ENCODE assay signal across 37 mouse cellular contexts in the genomic region with DNA sequence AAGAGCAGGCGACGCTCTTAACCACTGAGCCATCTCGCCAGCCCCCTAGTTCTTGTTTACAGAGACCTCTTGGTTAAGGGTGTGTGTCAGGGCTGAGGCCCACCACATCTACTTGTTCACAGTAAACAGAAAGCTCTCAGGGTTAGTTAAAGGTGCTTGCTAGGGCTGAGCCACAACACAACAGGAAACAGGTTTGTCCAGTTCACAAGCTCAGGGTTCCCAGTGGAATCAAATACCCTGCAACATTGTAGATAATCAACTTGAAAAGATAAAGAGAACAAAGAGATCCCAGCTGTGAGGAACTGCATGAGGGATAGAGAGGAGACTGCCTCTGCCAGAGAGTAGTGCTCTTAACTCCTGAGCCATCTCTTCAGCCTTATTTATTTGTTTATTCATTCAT. TPM values are rescaled to one million over a fixed set of nuclear protein-coding genes. Genes with fewer than 3 reads are reported as not detected.
"Had no signal": no experiment of that assay in that cellular context is flagged by ENCODE, and none has a peak within 500 bp of the region (broad histone marks: within the 10 kb centered on the region; RNA-seq: fewer than 3 reads in every experiment).

No protein-coding gene starts in this region.

- DNase-seq: left cerebral cortex, postnatal 4 days; liver; liver, embryonic 13.5 days; liver, postnatal 0 days; lung, adult 18-20 months; lung, adult 2 months; lung, embryonic 14.5 days; lung, postnatal 10 days; lung, postnatal 14 days; lung, postnatal 36 days; lung, postnatal 4 days; midbrain, embryonic 14.5 days had no signal

- H3K27ac ChIP-seq: limb, embryonic 10.5 days; limb, embryonic 12.5 days; limb, embryonic 13.5 days; limb, embryonic 15.5 days; liver, embryonic 12.5 days; liver, embryonic 13.5 days; liver, embryonic 14.5 days; liver, embryonic 15.5 days; lung, embryonic 15.5 days; macrophage; midbrain, embryonic 10.5 days; midbrain, embryonic 12.5 days; midbrain, embryonic 13.5 days; midbrain, embryonic 15.5 days had no signal

- H3K9ac ChIP-seq: limb, embryonic 12.5 days; limb, embryonic 13.5 days; limb, embryonic 15.5 days; liver, embryonic 12.5 days; liver, embryonic 13.5 days; liver, embryonic 14.5 days; liver, embryonic 15.5 days; liver, postnatal 0 days; lung, embryonic 14.5 days; lung, embryonic 15.5 days; midbrain, embryonic 12.5 days; midbrain, embryonic 13.5 days; midbrain, embryonic 15.5 days had no signal

- H3K4me3 ChIP-seq: limb, embryonic 10.5 days; limb, embryonic 12.5 days; limb, embryonic 13.5 days; limb, embryonic 15.5 days; liver, embryonic 12.5 days; liver, embryonic 13.5 days; liver, embryonic 15.5 days; lung, embryonic 15.5 days; megakaryocyte, embryonic 14.5 days; midbrain, embryonic 10.5 days; midbrain, embryonic 12.5 days; midbrain, embryonic 13.5 days; midbrain, embryonic 15.5 days; myocyte had no signal

- H3K4me2 ChIP-seq: limb, embryonic 12.5 days; limb, embryonic 13.5 days; limb, embryonic 15.5 days; liver, embryonic 11.5 days; liver, embryonic 12.5 days; liver, embryonic 13.5 days; liver, embryonic 15.5 days; lung, embryonic 14.5 days; lung, embryonic 15.5 days; midbrain, embryonic 11.5 days; midbrain, embryonic 12.5 days; midbrain, embryonic 13.5 days; midbrain, embryonic 15.5 days had no signal

- H3K36me3 ChIP-seq: limb, embryonic 12.5 days; limb, embryonic 13.5 days; limb, embryonic 15.5 days; liver, embryonic 13.5 days; liver, embryonic 15.5 days; lung, embryonic 15.5 days; midbrain, embryonic 13.5 days; midbrain, embryonic 15.5 days had no signal

- H3K9me3 ChIP-seq: limb, embryonic 10.5 days; limb, embryonic 12.5 days; limb, embryonic 13.5 days; limb, embryonic 15.5 days; liver, embryonic 12.5 days; liver, embryonic 13.5 days; liver, embryonic 15.5 days; lung, embryonic 15.5 days; megakaryocyte, embryonic 14.5 days; midbrain, embryonic 10.5 days; midbrain, embryonic 12.5 days; midbrain, embryonic 13.5 days; midbrain, embryonic 15.5 days had no signal

- H3K27me3 ChIP-seq: limb, embryonic 12.5 days; limb, embryonic 13.5 days; limb, embryonic 15.5 days; liver, embryonic 13.5 days; lung, embryonic 15.5 days; midbrain, embryonic 13.5 days; midbrain, embryonic 15.5 days had no signal

- ATAC-seq: liver, embryonic 12.5 days; liver, postnatal 0 days; lung, postnatal 0 days; midbrain, embryonic 13.5 days; midbrain, embryonic 15.5 days; midbrain, embryonic 16.5 days had no signal

- H3K4me1 ChIP-seq: midbrain, embryonic 15.5 days had no signal

RNA-seq across cellular contexts. Expression of gene Lin28a, which starts 11.8 kb away (rescaled TPM):
- polyA plus RNA-seq: limb, embryonic 15.5 days; liver, adult 2 months; lung, embryonic 14.5 days; lung, embryonic 16.5 days; lung, postnatal 0 days; macrophage had no signal

RNA-seq across cellular contexts. Expression of gene Zfp683, which starts 46.8 kb away (rescaled TPM):
- polyA plus RNA-seq: limb, embryonic 10.5 days; limb, embryonic 11.5 days; limb, embryonic 12.5 days; limb, embryonic 13.5 days; limb, embryonic 15.5 days; liver, embryonic 11.5 days; liver, embryonic 12.5 days; liver, embryonic 13.5 days; liver, embryonic 15.5 days; liver, embryonic 16.5 days; liver, postnatal 0 days; lung, embryonic 14.5 days; lung, embryonic 15.5 days; lung, embryonic 16.5 days; lung, postnatal 0 days; macrophage; midbrain, embryonic 10.5 days; midbrain, embryonic 11.5 days; midbrain, embryonic 12.5 days; midbrain, embryonic 13.5 days; midbrain, embryonic 14.5 days; midbrain, embryonic 15.5 days; midbrain, embryonic 16.5 days; midbrain, postnatal 0 days; myocyte; neural tube, embryonic 11.5 days had no signal

RNA-seq across cellular contexts. Expression of gene Crybg2, which starts 53.8 kb away (rescaled TPM):
- polyA plus RNA-seq: macrophage had no signal
